Mouse (Mus musculus): ENCODE results near the gene Adgrv1. TPM values are rescaled to one million over a fixed set of nuclear protein-coding genes. Genes with fewer than 3 reads are reported as not detected.

Gene Adgrv1
- polyA plus RNA-seq, 1 experiment from 2014 or later: 41.9 TPM

DNA sequence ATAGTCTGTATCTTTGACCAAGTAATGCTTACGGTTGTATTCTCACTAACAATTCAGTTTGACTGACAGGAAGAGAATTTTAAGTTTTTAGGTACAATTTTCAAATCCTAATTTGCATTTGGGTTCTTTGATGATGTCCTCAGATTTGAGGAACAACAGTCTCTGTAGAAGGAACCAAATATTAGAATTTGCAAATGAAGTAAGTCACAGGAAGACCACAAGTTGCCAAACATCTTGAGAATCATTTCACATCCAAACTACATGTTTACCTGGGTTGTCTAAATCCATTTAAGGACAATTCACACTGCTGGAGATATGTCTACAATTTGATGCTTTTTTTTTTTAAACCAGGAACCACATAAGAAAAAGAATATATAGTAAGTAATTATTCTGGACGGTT lies 391.8 kb downstream of the Adgrv1 start:
- no peaks in the 10 kb centered on the region for H3K36me3 ChIP-seq (ENCODE audit: control insufficient read depth, insufficient read depth, low read length)
- DNase-seq (ENCODE audit: low spot score) (no peak), ATAC-seq (replicated peaks; ENCODE audit: low FRiP score) (no peak)
- WGBS: 90% methylated on average over 2 of the region's 2 CpGs
- H3K4me1 ChIP-seq (replicated peaks; ENCODE audit: control insufficient read depth, insufficient read depth, low read length): no peaks in the 10 kb centered on the region
- no peak overlapping the region for H3K4me2 ChIP-seq (ENCODE audit: low read depth, low read length, severe bottlenecking)
- no peak overlapping the region for H3K9ac ChIP-seq (ENCODE audit: low read length)
- no peaks in the 10 kb centered on the region for H3K27me3 ChIP-seq (ENCODE audit: control insufficient read depth, insufficient read depth, low read length)
- no peak overlapping the region for H3K4me3 ChIP-seq (ENCODE audit: low read depth, low read length)
- no peaks in the 10 kb centered on the region for H3K9me3 ChIP-seq (ENCODE audit: control insufficient read depth, low read length)
- H3K27ac ChIP-seq (ENCODE audit: low read depth, low read length): no peak overlapping the region

DNA sequence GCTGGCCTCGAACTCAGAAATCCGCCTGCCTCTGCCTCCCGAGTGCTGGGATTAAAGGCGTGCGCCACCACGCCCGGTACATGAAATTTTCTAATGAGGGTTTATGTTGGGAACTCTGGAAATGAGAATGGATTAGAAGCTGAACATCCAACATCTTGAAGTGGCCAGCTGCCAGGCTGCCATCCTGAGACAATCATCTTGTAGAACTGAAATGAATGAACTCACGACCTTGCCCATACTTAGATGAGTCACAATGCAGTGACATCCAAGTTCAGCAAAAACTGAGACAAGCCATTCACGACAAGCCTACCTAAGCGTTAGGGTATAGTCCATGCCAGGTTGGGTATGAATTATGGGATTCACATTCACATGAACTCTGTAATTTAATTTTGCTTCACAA lies 393.1 kb downstream of the Adgrv1 start:
- 93% methylated on average over 9 of the region's 10 CpGs for WGBS
- Histone ChIP-seq H3K9ac (ENCODE audit: low read length) (no peak overlapping the region), H3K4me2 (ENCODE audit: low read depth, low read length, severe bottlenecking) (no peak overlapping the region), H3K4me1 (replicated peaks; ENCODE audit: control insufficient read depth, insufficient read depth, low read length) (no peaks in the 10 kb centered on the region), H3K4me3 (ENCODE audit: low read depth, low read length) (no peak overlapping the region), H3K36me3 (ENCODE audit: control insufficient read depth, insufficient read depth, low read length) (no peaks in the 10 kb centered on the region), H3K9me3 (ENCODE audit: control insufficient read depth, low read length) (no peaks in the 10 kb centered on the region), H3K27ac (ENCODE audit: low read depth, low read length) (no peak overlapping the region), H3K27me3 (ENCODE audit: control insufficient read depth, insufficient read depth, low read length) (no peaks in the 10 kb centered on the region)
- no peak for ATAC-seq (replicated peaks; ENCODE audit: low FRiP score)
- DNase-seq (ENCODE audit: low spot score): no peak

DNA sequence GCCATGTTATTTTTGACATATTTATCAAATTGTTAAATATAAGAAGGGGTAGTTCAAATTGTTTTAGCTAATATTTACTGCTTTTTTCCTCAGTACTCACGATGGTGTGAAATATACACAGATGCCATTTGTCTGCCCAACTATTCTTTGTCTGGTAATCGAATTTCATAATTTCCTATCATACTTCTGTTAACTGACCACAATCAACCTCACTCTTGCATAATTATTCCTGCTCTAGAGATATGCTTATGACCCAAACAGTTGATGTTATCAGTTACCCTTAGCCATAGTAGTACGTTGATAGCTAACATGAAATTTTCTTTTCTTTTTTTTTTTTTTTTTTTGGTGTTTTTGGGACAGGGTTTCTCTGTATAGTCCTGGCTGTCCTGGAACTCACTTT lies 393.5 kb downstream of the Adgrv1 start:
- no peaks in the 10 kb centered on the region for H3K4me1 ChIP-seq (replicated peaks; ENCODE audit: control insufficient read depth, insufficient read depth, low read length)
- DNase-seq (ENCODE audit: low spot score) (no peak), ATAC-seq (replicated peaks; ENCODE audit: low FRiP score) (no peak)
- H3K36me3 ChIP-seq (ENCODE audit: control insufficient read depth, insufficient read depth, low read length): no peaks in the 10 kb centered on the region
- H3K27me3 ChIP-seq (ENCODE audit: control insufficient read depth, insufficient read depth, low read length): no peaks in the 10 kb centered on the region
- no peak overlapping the region for H3K9ac ChIP-seq (ENCODE audit: low read length)
- no peak overlapping the region for H3K4me3 ChIP-seq (ENCODE audit: low read depth, low read length)
- H3K4me2 ChIP-seq (ENCODE audit: low read depth, low read length, severe bottlenecking): no peak overlapping the region
- no peak overlapping the region for H3K27ac ChIP-seq (ENCODE audit: low read depth, low read length)
- 89% methylated on average over 3 of the region's 3 CpGs for WGBS
- no peaks in the 10 kb centered on the region for H3K9me3 ChIP-seq (ENCODE audit: control insufficient read depth, low read length)

DNA sequence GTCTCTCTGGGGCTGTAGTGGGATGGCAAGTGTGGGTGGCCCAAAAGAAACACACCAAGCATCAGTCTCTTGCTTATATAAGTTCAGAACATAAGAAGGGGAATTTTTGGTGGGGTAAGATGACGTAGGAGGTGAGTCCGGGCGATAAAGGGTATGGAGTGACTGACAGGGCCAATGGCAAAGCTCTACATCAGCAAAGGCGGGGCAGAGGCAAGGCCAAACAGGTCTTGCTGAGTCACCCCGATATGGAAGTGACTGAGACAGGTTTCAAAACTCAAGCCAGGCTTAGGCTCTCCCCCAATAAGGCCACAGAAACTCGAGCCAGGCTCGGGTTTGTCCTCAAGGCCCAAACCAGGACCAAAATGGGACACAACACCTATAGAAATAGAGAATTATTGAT lies 394.1 kb downstream of the Adgrv1 start:
- Histone ChIP-seq H3K4me2 (ENCODE audit: low read depth, low read length, severe bottlenecking) (no peak overlapping the region), H3K4me3 (ENCODE audit: low read depth, low read length) (no peak overlapping the region), H3K4me1 (replicated peaks; ENCODE audit: control insufficient read depth, insufficient read depth, low read length) (no peaks in the 10 kb centered on the region), H3K27ac (ENCODE audit: low read depth, low read length) (no peak overlapping the region), H3K9ac (ENCODE audit: low read length) (no peak overlapping the region), H3K36me3 (ENCODE audit: control insufficient read depth, insufficient read depth, low read length) (no peaks in the 10 kb centered on the region), H3K27me3 (ENCODE audit: control insufficient read depth, insufficient read depth, low read length) (no peaks in the 10 kb centered on the region), H3K9me3 (ENCODE audit: control insufficient read depth, low read length) (no peaks in the 10 kb centered on the region)
- DNase-seq (ENCODE audit: low spot score) (no peak), ATAC-seq (replicated peaks; ENCODE audit: low FRiP score) (no peak)
- 92% methylated on average over 7 of the region's 7 CpGs for WGBS

DNA sequence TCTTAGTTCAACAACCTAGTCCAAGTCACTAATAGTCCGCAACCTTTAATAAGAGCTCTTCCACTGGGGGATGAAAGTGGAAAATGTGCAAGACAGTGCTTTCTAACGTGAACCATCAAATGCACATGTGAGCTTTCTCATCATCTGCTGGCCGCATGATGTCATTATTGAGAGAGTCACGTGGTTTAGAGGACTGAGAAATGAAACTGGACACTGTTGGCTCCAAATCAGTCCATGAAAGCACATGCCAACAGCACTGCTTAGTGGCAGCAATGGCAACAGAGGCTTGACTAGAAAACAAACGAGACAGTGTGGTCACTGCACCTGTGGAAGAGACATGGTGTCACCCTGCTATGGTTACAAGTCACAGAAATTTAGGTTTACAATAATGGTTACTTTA lies 395.0 kb downstream of the Adgrv1 start:
- H3K27me3 ChIP-seq (ENCODE audit: control insufficient read depth, insufficient read depth, low read length): no peaks in the 10 kb centered on the region
- ATAC-seq (replicated peaks; ENCODE audit: low FRiP score): no peak
- 84% methylated on average over 5 of the region's 5 CpGs for WGBS

DNA sequence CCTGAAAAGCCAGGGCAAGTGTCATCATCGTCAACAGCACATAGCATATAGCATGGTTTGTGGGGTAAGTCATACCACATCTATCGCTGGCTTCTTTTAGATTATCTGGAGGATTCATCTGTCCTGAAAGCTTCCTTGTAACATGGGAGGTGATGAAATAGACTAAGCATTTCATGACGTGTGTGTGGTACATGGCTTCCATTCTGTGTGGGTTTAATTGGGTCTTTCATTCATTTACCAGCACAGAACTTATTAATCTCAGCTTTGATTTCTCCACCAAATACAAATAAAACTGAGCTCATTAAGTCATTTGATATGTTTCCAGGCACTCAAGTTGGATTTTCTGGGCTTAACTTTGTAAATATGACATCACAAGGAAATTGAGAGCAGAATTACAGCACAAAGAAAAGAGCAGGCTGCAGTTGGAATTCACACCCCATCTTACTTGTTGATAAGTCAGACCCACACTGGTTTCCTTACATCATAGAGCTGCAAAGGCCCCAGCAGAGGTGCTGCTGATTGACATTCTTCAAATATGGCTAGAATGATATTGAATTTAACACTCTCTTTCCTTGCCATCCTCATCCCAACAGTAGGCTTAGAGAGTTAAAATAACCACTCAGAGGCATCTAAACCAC lies 396.1 kb downstream of the Adgrv1 start:
- no peaks in the 10 kb centered on the region for H3K36me3 ChIP-seq (ENCODE audit: control insufficient read depth, insufficient read depth, low read length)
- ATAC-seq (replicated peaks; ENCODE audit: low FRiP score): no peak

More for the DNA sequence above, 395.0 kb downstream of the Adgrv1 start:
- no peak overlapping the region for H3K9ac ChIP-seq (ENCODE audit: low read length)
- H3K4me2 ChIP-seq (ENCODE audit: low read depth, low read length, severe bottlenecking): no peak overlapping the region
- H3K27ac ChIP-seq (ENCODE audit: low read depth, low read length): no peak overlapping the region
- no peaks in the 10 kb centered on the region for H3K9me3 ChIP-seq (ENCODE audit: control insufficient read depth, low read length)
- no peaks in the 10 kb centered on the region for H3K4me1 ChIP-seq (replicated peaks; ENCODE audit: control insufficient read depth, insufficient read depth, low read length)
- DNase-seq (ENCODE audit: low spot score): no peak
- H3K4me3 ChIP-seq (ENCODE audit: low read depth, low read length): no peak overlapping the region
- no peaks in the 10 kb centered on the region for H3K36me3 ChIP-seq (ENCODE audit: control insufficient read depth, insufficient read depth, low read length)

DNA sequence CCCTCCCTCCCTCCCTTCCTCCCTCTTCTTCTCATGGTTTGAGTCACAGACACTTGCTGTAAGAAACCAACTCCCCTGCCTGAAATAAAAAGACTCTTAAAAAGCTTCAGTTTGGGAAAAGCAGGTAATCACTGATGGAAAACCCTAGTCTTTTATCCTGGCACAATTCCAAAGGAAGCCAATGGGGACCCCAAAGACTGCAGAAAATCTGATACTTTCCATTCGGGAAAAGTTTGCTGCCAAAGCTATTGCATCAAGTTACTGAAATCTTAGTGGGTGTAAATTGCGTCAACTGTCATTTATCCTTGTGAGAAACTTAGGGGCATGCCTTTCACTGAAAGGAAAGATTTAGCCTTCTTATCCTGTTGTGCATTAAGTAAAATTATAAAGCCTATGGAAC lies 398.9 kb downstream of the Adgrv1 start:
- WGBS: 92% methylated on average over 2 of the region's 2 CpGs
- no peaks in the 10 kb centered on the region for H3K36me3 ChIP-seq (ENCODE audit: control insufficient read depth, insufficient read depth, low read length)
- H3K4me2 ChIP-seq (ENCODE audit: low read depth, low read length, severe bottlenecking): no peak overlapping the region
- no peak overlapping the region for H3K4me3 ChIP-seq (ENCODE audit: low read depth, low read length)
- no peaks in the 10 kb centered on the region for H3K27me3 ChIP-seq (ENCODE audit: control insufficient read depth, insufficient read depth, low read length)
- no peak overlapping the region for H3K9ac ChIP-seq (ENCODE audit: low read length)
- no peaks in the 10 kb centered on the region for H3K4me1 ChIP-seq (replicated peaks; ENCODE audit: control insufficient read depth, insufficient read depth, low read length)
- ATAC-seq (replicated peaks; ENCODE audit: low FRiP score) (no peak), DNase-seq (ENCODE audit: low spot score) (no peak)
- no peaks in the 10 kb centered on the region for H3K9me3 ChIP-seq (ENCODE audit: control insufficient read depth, low read length)
- no peak overlapping the region for H3K27ac ChIP-seq (ENCODE audit: low read depth, low read length)

More for the DNA sequence above, 396.1 kb downstream of the Adgrv1 start:
- Histone ChIP-seq H3K4me2 (ENCODE audit: low read depth, low read length, severe bottlenecking) (no peak overlapping the region), H3K4me3 (ENCODE audit: low read depth, low read length) (no peak overlapping the region), H3K27me3 (ENCODE audit: control insufficient read depth, insufficient read depth, low read length) (no peaks in the 10 kb centered on the region), H3K9me3 (ENCODE audit: control insufficient read depth, low read length) (no peaks in the 10 kb centered on the region), H3K27ac (ENCODE audit: low read depth, low read length) (no peak overlapping the region), H3K4me1 (replicated peaks; ENCODE audit: control insufficient read depth, insufficient read depth, low read length) (no peaks in the 10 kb centered on the region), H3K9ac (ENCODE audit: low read length) (no peak overlapping the region)
- no peak for DNase-seq (ENCODE audit: low spot score)
- WGBS: 83% methylated on average over 3 of the region's 3 CpGs

DNA sequence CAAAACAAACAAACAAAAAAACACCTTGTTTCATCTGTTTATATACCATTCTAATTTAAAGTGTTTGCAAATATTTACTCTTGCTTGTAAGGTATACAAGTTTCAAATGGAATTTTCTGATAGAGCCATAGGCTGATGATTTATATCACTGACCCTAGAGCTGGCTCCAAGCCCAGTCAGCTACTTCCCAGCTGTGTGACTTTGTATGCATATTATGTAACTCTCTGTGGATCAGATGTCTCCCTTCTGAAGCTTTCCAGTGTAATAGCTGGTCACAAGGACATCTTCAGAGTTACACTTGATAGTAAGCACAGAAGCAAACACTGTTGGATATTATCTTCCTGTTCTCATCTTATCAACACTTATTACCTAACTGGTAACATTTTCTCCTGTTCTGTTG lies 400.1 kb downstream of the Adgrv1 start:
- DNase-seq (ENCODE audit: low spot score): no peak
- Histone ChIP-seq H3K4me3 (ENCODE audit: low read depth, low read length) (no peak overlapping the region), H3K4me1 (replicated peaks; ENCODE audit: control insufficient read depth, insufficient read depth, low read length) (no peaks in the 10 kb centered on the region), H3K27me3 (ENCODE audit: control insufficient read depth, insufficient read depth, low read length) (no peaks in the 10 kb centered on the region), H3K36me3 (ENCODE audit: control insufficient read depth, insufficient read depth, low read length) (no peaks in the 10 kb centered on the region), H3K27ac (ENCODE audit: low read depth, low read length) (no peak overlapping the region), H3K9me3 (ENCODE audit: control insufficient read depth, low read length) (no peaks in the 10 kb centered on the region), H3K4me2 (ENCODE audit: low read depth, low read length, severe bottlenecking) (no peak overlapping the region), H3K9ac (ENCODE audit: low read length) (no peak overlapping the region)
- ATAC-seq (replicated peaks; ENCODE audit: low FRiP score): no peak

DNA sequence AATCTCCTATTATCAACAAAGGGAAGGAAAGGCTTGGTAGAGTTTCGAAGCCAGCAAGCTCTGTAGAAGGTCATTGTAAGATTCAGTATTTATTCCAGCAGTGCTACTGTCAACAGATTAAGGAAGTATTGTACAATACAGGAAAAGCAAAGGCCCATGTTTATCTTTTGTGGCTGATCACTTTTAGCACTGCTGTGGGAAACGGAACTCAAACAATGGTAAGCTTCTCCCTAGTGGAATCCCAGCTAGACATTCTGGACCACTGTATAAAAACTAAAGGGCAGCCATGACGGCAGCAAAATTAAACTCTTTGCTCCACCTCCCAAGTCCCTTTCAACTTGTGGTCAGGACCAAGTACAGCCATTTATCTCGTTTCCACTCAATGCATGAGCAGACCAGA lies 402.8 kb downstream of the Adgrv1 start:
- Histone ChIP-seq H3K27me3 (ENCODE audit: control insufficient read depth, insufficient read depth, low read length) (no peaks in the 10 kb centered on the region), H3K4me3 (ENCODE audit: low read depth, low read length) (no peak overlapping the region), H3K4me1 (replicated peaks; ENCODE audit: control insufficient read depth, insufficient read depth, low read length) (no peaks in the 10 kb centered on the region), H3K9me3 (ENCODE audit: control insufficient read depth, low read length) (no peaks in the 10 kb centered on the region), H3K27ac (ENCODE audit: low read depth, low read length) (no peak overlapping the region), H3K9ac (ENCODE audit: low read length) (no peak overlapping the region), H3K36me3 (ENCODE audit: control insufficient read depth, insufficient read depth, low read length) (no peaks in the 10 kb centered on the region), H3K4me2 (ENCODE audit: low read depth, low read length, severe bottlenecking) (no peak overlapping the region)
- ATAC-seq (replicated peaks; ENCODE audit: low FRiP score) (no peak), DNase-seq (ENCODE audit: low spot score) (no peak)
- WGBS: 69% methylated on average over 4 of the region's 4 CpGs
